Mouse (Mus musculus): ENCODE measurements around the gene Thsd4. TPM values are rescaled to one million over a fixed set of nuclear protein-coding genes. Genes with fewer than 3 reads are reported as not detected.

Thsd4 gene
- total RNA-seq, 2 experiments from 2014 or later, result 10.5 to 11.8 TPM

DNA sequence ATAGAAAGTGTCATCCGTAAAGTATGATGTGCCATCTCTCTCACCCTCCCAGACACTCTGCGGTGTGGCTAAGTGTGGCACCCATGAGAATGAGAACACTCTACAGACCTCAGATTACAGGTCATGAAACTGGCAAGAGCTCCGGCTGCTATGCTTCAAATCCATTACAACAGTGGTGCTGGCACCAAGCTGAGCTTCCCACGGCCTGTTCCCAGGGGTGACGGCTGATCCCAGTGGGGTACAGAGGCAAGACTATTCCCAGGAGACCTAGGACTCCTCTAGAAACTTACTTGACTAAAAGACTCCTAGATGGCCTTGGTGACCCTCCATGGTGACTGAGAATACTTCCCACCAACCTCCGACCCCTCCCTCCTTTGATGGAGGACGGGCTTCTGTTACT, 209.2 kb downstream of the Thsd4 start:
- DNase-seq, result no peak
- intact Hi-C loops (cut with DNase I), result no loop called here

GRCm38 (mm10) chr9:60311594-60312128, 210.2 kb downstream of the Thsd4 start:
- intact Hi-C loops (cut with DNase I), result no loop called here
- peak in 1 of 2 experiments; percentile 31 for DNase-seq

- intact Hi-C loops (cut with DNase I), result no loop called here
These were observed 211.0 kb downstream of the Thsd4 start for GRCm38 (mm10) chr9:60310741-60311317.

DNA sequence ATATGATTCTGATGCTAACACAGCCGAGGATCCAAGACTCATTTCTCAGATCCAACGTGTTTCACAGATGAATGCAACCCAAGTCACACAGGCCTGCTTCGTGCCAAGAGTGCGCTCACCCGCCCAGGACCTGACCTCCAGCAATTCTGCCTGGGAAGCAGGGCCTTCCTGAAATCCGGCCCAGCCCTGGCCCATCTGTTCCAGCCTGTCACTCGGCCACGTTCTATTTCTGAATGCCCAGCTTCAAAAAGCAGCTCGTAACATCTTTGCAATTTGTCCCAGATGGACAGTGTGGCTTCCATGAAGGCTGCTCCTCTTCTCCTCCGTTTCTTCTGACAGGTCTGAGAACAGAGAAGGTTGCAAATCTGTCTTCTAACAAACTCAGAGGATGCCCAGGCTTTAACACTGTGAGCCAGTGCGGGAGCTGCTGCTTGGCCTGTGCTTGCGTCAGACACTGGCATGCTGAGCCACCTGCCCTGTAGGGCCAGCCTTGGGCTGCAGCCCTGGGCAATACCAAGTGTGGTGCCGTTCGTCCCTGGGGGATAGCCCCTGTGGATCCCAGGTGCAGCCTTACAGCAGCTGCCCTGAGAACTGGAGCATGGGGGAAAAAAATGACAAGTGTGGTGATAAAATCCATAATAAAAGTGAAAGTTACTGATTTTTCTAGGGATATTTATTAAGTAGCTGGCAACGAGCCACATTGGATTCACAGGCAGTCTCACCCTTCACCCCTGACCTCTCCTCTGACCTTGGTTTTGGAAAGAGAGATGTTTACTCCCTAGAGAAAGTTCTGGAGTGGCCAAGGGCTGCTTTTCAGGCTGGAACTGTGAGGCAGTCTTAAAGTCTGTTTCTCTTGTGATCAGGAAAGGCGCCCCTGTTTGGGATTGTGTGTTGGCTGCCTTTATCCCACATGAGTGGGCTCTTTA, 211.8 kb downstream of the Thsd4 start:
- DNase-seq, result peak; percentile 71 to 79
- intact Hi-C loops (cut with DNase I), result no loop called here

More at GRCm38 (mm10) chr9:60310741-60311317, 211.0 kb downstream of the Thsd4 start:
- DNase-seq, result no peak

DNA sequence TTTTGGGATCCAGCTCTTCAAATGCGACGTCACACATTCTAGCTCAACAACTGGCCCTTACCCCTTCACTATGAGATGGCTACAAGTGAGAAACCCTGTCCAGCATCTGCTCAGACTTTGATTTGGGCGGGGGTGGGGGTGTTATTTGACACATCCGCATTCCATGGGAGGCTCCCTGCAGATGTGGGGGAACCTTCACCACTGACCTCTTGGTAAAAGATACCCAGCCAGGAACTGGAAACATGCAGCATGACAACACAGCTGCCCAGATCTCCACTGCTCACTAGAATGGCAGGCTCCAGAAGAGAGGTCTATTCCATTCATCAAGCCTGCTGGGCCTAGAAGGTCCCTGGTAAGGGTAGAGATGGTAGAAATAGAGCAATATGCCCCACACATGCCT, 213.7 kb downstream of the Thsd4 start:
- DNase-seq, result no peak
- intact Hi-C loops (cut with DNase I), result no loop called here

- intact Hi-C loops (cut with DNase I), result no loop called here
- no peak for DNase-seq
These were observed 214.4 kb downstream of the Thsd4 start for GRCm38 (mm10) chr9:60307469-60307868.

- DNase-seq, result no peak
- intact Hi-C loops (cut with DNase I), result no loop called here
These were observed 215.6 kb downstream of the Thsd4 start for GRCm38 (mm10) chr9:60306241-60306640.

DNA sequence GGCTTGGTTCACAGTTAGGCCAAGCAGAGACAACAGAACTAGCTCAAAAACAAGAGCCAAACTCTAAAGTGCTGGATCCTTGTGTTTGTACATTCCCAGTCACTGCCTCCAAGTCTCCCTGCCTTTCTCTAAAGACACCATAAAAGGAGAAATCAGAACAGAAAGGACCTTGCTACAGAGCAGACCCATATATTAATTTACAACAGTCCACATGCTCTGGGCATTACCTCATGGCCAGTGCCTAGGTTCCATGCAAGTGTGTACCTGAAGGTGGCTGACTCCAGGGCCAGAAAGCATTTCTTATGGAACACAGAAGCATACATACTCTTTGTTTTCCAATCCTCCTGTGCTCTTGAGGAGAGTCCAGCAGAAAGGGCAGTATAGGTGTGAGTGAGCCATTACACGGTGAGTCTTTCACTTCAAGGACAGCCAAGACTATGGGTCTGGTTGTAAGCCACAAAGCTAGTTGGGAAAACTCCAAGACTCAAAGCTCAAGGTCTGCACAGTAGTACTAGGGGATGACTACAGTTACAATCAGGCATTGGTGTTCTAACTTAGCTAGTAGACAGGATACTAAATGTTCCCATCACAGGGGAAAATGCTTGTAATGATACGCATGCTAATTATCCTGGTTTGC, 216.5 kb downstream of the Thsd4 start:
- intact Hi-C loops (cut with DNase I), result no loop called here
- DNase-seq, result no peak

- DNase-seq, result no peak
- intact Hi-C loops (cut with DNase I), result no loop called here
These were observed 225.6 kb downstream of the Thsd4 start for GRCm38 (mm10) chr9:60296276-60296675.

GRCm38 (mm10) chr9:60295199-60295598, 226.6 kb downstream of the Thsd4 start:
- DNase-seq, result no peak
- intact Hi-C loops (cut with DNase I), result no loop called here

- DNase-seq, result no peak
- intact Hi-C loops (cut with DNase I), result no loop called here
These were observed 228.7 kb downstream of the Thsd4 start for GRCm38 (mm10) chr9:60293129-60293528.

- intact Hi-C loops (cut with DNase I), result no loop called here
- DNase-seq, result no peak
These were observed 231.1 kb downstream of the Thsd4 start for GRCm38 (mm10) chr9:60290780-60291179.

DNA sequence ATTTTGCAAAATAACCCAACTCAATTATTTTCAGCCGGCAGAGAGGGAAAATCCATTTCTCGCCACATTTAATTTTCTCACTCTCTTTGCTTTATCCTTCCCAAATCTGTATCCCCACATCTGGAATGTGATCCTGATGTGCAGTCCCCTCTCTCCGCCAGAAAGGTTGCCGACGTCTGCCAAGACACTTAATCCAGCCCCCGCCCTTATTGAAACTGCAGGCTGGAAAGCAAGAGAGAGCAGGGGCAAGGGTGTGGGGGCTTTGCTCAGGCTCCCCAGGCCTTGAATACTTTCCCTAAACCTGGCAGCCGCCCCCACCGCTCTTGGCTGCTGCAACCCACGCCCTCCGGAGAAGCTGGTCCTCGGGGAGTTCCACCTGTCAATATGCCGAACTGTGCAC, 233.1 kb downstream of the Thsd4 start:
- DNase-seq, result no peak
- intact Hi-C loops (cut with DNase I), result no loop called here

DNA sequence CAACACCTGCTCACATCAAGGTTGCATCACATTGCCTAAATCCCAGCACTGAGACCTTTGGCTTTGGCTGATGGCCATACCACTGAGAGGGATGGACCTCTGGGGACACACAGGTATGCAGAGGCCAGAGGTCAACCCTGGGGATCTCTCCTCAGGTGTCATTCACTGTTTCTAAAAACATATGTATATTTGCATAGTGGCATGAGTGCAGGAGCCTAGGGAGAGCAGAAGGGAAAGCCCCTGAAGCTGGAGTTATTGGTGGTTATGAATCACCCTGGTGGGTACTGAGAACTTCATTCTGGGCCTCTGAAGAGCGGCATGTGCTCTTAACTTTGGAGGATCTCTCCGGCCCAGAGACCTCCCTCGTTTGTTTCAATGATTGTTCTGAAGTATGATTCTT, 235.5 kb downstream of the Thsd4 start:
- intact Hi-C loops (cut with DNase I), result no loop called here

GRCm38 (mm10) chr9:60285047-60285462, 236.8 kb downstream of the Thsd4 start:
- no peak for DNase-seq
- intact Hi-C loops (cut with DNase I), result no loop called here

More for the DNA sequence above, 235.5 kb downstream of the Thsd4 start:
- DNase-seq, result no peak

- no peak for DNase-seq
- intact Hi-C loops (cut with DNase I), result loop anchor here (5.0 kb wide), 1 partner anchor 238 kb away; the partner anchor contains the start of gene Thsd4
These were observed 237.5 kb downstream of the Thsd4 start for GRCm38 (mm10) chr9:60284318-60284717.

- no peak for DNase-seq
- intact Hi-C loops (cut with DNase I), result loop anchor here (5.0 kb wide), 1 partner anchor 239 kb away; the partner anchor contains the start of gene Thsd4
These were observed 238.3 kb downstream of the Thsd4 start for GRCm38 (mm10) chr9:60283546-60283945.

GRCm38 (mm10) chr9:60281281-60281680, 240.6 kb downstream of the Thsd4 start:
- intact Hi-C loops (cut with DNase I), result loop anchor here (5.0 kb wide), 1 partner anchor 241 kb away; the partner anchor contains the start of gene Thsd4
- DNase-seq, result peak; percentile 44 to 49

DNA sequence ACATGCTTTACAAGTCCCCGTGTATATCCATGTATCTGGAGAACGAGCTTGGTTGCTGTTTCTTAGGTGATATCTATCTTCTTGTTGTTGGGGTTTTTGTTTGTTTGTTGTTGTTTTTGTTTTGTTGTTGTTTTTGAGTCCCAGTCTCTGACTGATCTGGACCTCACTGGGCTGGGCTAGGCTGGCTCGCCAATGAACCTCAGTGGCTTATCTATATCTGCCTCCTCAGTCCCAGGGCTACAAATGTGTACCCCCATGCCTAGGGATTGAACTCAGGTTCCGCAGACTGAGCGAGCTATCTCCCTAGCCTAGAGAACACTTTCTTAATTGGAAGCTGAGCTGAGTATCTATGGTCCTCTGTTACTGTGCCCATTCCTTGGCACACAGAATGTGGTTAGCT, 241.1 kb downstream of the Thsd4 start:
- intact Hi-C loops (cut with DNase I), result loop anchor here (5.0 kb wide), 1 partner anchor 242 kb away; the partner anchor contains the start of gene Thsd4

DNA sequence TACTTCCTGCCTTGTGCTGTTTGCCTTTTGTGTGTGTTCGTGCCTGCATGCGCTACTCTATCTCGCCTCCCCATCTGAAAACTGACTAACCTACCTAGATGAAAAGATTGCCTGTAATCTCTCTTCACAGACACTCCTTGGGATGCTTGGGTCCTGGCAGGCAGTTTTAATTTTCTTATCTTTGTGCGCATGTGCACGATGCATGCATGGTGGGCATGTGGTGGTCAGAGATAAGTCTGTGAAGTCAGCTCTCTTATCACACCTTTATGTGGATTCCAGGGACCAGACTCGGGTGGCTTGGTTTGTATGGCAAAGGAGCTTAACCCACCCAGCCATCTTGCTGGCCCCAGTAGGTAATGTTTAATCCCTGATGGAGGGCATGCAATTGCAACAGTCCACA, 242.3 kb downstream of the Thsd4 start:
- no peak for DNase-seq
- intact Hi-C loops (cut with DNase I), result no loop called here

More for the DNA sequence above, 241.1 kb downstream of the Thsd4 start:
- DNase-seq, result no peak

DNA sequence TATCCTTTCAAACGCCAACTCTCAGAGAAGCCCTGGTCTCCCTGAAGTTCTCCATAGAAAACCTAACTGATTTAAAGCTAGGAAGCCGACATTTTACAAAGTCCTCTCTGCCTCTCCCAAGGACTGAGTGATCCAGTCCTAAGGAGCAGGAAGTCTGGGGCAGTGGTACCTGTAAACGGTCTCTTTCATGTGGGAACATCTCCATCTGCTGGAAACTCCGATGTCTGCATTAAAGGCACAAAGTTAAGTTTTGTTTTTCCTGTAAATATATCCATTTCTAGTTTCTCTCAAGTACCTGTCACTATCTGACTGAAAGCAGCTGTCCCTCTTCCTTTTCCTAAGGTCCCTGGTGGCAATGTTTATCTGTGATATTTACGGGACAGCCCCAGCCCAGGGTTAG, 245.5 kb downstream of the Thsd4 start:
- peak in 1 of 2 experiments; percentile 24 for DNase-seq
- intact Hi-C loops (cut with DNase I), result loop anchor here (1.0 kb wide), 1 partner anchor 32 kb away; no protein-coding TSS in a partner anchor
